Mouse (Mus musculus) stomach, embryonic 14.5 days (tissue): ENCODE measurements around the gene Cracr2a. TPM values are rescaled to one million over a fixed set of nuclear protein-coding genes. Genes with fewer than 3 reads are reported as not detected.
A peak's percentile ranks its signal among the peaks of the same experiment; 100 is the strongest.

Source experiments
- ATAC-seq: fragments of 200-750 bp; cut with Nextera tagmentation; 2 replicates; pipeline ENCODE4 v1.8.0; 2017; ENCODE audit warnings: low read depth, moderate TSS enrichment; ENCODE audit not compliant: insufficient number of reproducible peaks, insufficient read depth, low FRiP score
- H3K27ac ChIP-seq: fragments of 300-500 bp; sonication (generic); 2 replicates; pipeline ENCODE4 v1.5.1; 2014; ENCODE audit warnings: mild to moderate bottlenecking, low read length, moderate library complexity, mixed read lengths
- H3K27me3 ChIP-seq: fragments of 300-500 bp; sonication (generic); 2 replicates; pipeline ENCODE4 v1.6.1; 2014; ENCODE audit warnings: low read length, control low read depth, mixed read lengths; ENCODE audit not compliant: control insufficient read depth, insufficient read depth
- H3K36me3 ChIP-seq: fragments of 300-500 bp; sonication (generic); 2 replicates; pipeline ENCODE4 v1.6.1; 2014; ENCODE audit warnings: mild to moderate bottlenecking, control low read depth, low read length, moderate library complexity, mixed read lengths; ENCODE audit not compliant: control insufficient read depth, insufficient read depth
- H3K4me1 ChIP-seq: fragments of 300-500 bp; sonication (generic); 2 replicates; pipeline ENCODE4 v1.6.1; 2014; ENCODE audit warnings: low read length, control low read depth, mixed read lengths; ENCODE audit not compliant: control insufficient read depth, insufficient read depth
- H3K4me2 ChIP-seq: fragments of 300-500 bp; sonication (generic); replicated peaks from 2 replicates; pipeline ENCODE4 v1.6.1; 2014; ENCODE audit warnings: low read depth, low read length, control low read depth
- H3K4me3 ChIP-seq: fragments of 300-500 bp; sonication (generic); 2 replicates; pipeline ENCODE4 v1.5.1; 2014; ENCODE audit warnings: low read depth, low read length, control low read depth
- H3K9ac ChIP-seq: fragments of 300-500 bp; sonication (generic); replicated peaks from 2 replicates; pipeline ENCODE4 v1.6.1; 2014; ENCODE audit warnings: low read depth, mild to moderate bottlenecking, control low read depth, low read length, moderate library complexity, mixed read lengths
- H3K9me3 ChIP-seq: fragments of 300-500 bp; sonication (generic); 2 replicates; pipeline ENCODE4 v1.6.1; 2016; ENCODE audit warnings: low read depth, low read length, control low read depth; ENCODE audit not compliant: control insufficient read depth
- WGBS: fragments of 180-500 bp; shearing (Covaris S2); extraction: QIAGEN DNeasy Blood & Tissue Kit; methylation state at CpG from one replicate; pipeline ENCODE4 v1.1.7; 2014; 5-methylcytosine and 5-hydroxymethylcytosine counted together
- polyA plus RNA-seq: library from polyadenylated mRNA; unstranded; fragments of >200 nt; fragmentation: Nextera tagmentation; extraction: Ambion mirVana; gene quantifications from 2 replicates; pipeline ENCODE4 v1.2.1, GENCODE M21; 2014

Cracr2a gene
- polyA plus RNA-seq, 1 experiment from 2014 or later, result 2.1 TPM

GRCm38 (mm10) chr6:127593487-127593886 is 32.3 kb downstream of the Cracr2a start:
- 65% methylated on average over 4 of the region's 4 CpGs for WGBS

GRCm38 (mm10) chr6:127599280-127599679 is 38.1 kb downstream of the Cracr2a start:
- Histone ChIP-seq H3K9ac (no peak overlapping the region), H3K9me3 (0 out of 2 replicates have a peak, but pooled peaks cover 3% of the 10 kb centered on the region), H3K4me2 (no peak overlapping the region), H3K27me3 (0 out of 2 replicates have a peak, but pooled peaks cover 2% of the 10 kb centered on the region), H3K4me1 (no peaks in the 10 kb centered on the region), H3K4me3 (no peak overlapping the region), H3K36me3 (no peaks in the 10 kb centered on the region), H3K27ac (no peak overlapping the region)
- 59% methylated on average over 6 of the region's 6 CpGs for WGBS
- no peak for ATAC-seq

More at GRCm38 (mm10) chr6:127593487-127593886, 32.3 kb downstream of the Cracr2a start:
- ATAC-seq, result no peak
- Histone ChIP-seq H3K4me3 (no peak overlapping the region), H3K4me2 (no peak overlapping the region), H3K4me1 (no peaks in the 10 kb centered on the region), H3K9ac (no peak overlapping the region), H3K36me3 (no peaks in the 10 kb centered on the region), H3K9me3 (no peaks in the 10 kb centered on the region), H3K27me3 (0 out of 2 replicates have a peak, but pooled peaks cover 2% of the 10 kb centered on the region), H3K27ac (no peak overlapping the region)

DNA sequence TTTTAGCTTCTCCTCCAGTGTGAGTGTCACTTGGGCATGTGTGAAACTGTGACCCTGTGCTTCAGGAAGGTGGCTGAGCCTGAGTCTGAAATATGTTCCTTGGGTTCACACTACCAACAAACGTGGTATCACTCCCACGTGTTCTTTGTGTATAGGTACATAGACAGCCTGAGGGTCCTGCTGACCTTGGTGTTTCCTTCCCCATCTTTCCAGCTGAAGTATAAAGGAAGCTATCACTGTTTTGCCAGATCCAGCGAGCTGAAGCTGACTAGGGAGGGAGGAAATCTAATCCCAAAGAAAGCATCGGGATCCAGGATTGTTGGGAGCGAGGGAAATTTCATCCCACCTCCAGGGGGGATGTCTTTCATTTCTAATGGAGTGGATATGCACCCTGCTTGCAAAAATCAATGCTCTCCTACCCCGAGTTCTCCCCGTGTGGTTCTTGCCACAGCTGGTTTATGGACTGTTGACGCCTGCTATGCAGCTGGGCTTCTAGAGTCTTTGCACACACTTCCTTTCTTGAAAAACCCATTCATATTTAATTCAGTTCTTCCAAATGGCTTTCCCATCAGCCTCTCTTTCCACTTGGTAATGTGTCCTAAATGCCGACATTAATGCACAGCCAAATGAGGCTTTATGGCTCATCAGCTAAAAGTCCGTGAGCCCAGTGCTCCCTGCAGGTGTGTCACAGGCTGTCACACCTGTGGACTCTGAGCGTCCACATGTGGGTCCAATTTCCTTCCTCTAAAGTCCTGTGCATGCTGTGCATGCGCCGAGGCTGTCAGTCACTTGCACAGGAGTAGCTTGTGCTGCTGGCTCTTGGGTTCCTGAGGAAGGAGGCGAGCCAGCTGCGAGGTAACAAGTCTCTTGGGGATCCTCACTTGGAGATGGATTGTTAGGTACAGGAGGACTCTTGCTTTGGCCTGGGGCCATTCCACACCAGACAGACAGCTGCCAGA is 44.2 kb downstream of the Cracr2a start:
- Histone ChIP-seq H3K9ac (no peak overlapping the region), H3K36me3 (no peaks in the 10 kb centered on the region), H3K27ac (no peak overlapping the region), H3K4me1 (no peaks in the 10 kb centered on the region), H3K9me3 (0 out of 2 replicates have a peak, but pooled peaks cover 3% of the 10 kb centered on the region), H3K27me3 (no peaks in the 10 kb centered on the region), H3K4me3 (no peak overlapping the region), H3K4me2 (no peak overlapping the region)
- WGBS, result 60% methylated on average over 15 of the region's 15 CpGs
- ATAC-seq, result no peak

DNA sequence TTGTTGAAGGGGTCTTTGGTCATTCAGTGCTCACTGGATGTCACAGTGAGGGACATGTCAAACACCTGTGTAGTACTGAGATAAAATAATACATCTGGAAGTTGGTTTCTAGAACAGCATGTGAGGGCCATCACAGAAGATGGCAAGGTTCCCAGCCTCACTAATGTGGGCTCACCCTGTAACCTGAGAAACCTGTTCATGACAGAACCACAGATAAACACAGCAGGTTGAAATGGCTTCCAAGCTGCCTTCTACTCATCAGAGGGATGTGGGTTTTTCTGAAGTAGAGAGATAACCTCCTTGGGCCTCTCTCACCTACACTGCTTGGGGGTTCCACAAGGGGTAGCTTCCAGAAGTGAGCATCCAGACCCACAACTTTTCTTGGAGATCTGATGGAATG is 48.5 kb downstream of the Cracr2a start:
- H3K27ac ChIP-seq, result no peak overlapping the region
- no peak overlapping the region for H3K4me2 ChIP-seq
- H3K27me3 ChIP-seq, result no peaks in the 10 kb centered on the region
- H3K4me3 ChIP-seq, result no peak overlapping the region
- no peaks in the 10 kb centered on the region for H3K4me1 ChIP-seq
- H3K9ac ChIP-seq, result no peak overlapping the region
- no peak for ATAC-seq
- H3K9me3 ChIP-seq, result no peaks in the 10 kb centered on the region
- H3K36me3 ChIP-seq, result no peaks in the 10 kb centered on the region

DNA sequence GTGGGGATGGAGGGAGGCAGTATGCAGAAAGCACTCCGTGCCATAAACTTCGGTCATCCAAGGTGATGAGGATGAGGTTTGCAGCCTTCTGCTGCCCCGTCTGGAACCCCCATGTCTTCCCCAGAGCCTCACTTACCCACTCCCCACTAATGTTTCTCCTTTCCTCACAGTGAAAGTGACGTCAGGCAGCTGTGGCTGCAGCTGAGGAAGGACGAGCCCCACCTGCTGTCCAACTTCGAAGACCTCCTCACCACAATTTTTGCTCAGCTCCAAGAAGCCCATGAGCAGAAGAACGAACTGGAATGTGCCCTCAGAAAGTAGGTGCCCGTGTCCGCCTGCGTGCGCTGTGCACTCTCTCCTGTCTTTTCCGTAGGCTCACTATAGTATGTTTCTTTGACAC is 50.1 kb downstream of the Cracr2a start:
- Histone ChIP-seq H3K9ac (no peak overlapping the region), H3K36me3 (no peaks in the 10 kb centered on the region), H3K4me2 (no peak overlapping the region), H3K27me3 (no peaks in the 10 kb centered on the region), H3K9me3 (no peaks in the 10 kb centered on the region), H3K4me3 (no peak overlapping the region), H3K4me1 (no peaks in the 10 kb centered on the region), H3K27ac (no peak overlapping the region)
- WGBS, result 68% methylated on average over 12 of the region's 12 CpGs
- no peak for ATAC-seq

DNA sequence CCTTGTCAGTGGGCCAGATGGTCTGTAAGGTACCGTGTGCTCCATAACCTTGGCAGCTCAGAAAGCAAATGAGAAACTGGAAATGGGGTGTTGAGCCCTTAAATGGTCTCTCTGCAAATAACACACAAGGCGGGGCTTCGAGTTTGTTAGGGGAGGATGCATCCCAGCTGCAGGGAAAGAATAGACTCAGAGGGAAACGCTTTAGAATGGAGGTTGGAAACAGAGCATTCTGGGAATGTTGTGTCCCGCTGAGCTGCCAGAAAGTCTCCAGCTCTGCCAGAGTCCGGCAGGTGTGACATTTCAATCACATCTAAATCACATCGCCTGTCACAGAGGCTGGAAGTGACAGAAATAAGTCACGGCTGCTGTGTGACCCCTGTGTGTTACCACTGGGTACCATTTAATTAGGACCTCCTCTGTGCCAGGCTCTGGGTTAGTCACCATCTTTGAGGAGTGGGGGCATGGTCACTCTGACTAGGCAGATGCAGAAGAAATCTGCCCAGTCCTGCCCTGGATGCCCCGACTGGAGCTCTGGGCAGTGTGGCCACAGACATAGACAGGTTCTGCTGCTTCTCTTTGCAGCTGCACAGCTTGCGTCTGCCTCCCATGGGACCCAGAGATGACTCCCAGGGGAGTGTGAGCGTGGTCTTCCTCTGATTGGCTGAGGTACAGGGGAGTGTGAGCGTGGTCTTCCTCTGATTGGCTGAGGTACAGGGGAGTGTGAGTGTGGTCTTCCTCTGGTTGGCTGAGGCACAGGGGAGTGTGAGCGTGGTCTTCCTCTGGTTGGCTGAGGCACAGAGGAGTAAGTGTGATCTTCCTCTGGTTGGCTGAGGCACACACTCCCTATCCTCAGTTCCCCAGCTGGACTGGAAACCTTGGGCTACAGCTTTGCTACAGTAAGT is 53.2 kb downstream of the Cracr2a start:
- Histone ChIP-seq H3K4me2 (0 out of 2 replicates have a peak overlapping the region, but pooled peaks have one; percentile 1), H3K4me1 (no peaks in the 10 kb centered on the region), H3K27ac (no peak overlapping the region), H3K9me3 (no peaks in the 10 kb centered on the region), H3K9ac (no peak overlapping the region), H3K4me3 (no peak overlapping the region), H3K36me3 (no peaks in the 10 kb centered on the region), H3K27me3 (no peaks in the 10 kb centered on the region)
- 40% methylated on average over 13 of the region's 13 CpGs for WGBS
- peak; percentile 21; the same call in 1 of the 2 replicates for ATAC-seq

DNA sequence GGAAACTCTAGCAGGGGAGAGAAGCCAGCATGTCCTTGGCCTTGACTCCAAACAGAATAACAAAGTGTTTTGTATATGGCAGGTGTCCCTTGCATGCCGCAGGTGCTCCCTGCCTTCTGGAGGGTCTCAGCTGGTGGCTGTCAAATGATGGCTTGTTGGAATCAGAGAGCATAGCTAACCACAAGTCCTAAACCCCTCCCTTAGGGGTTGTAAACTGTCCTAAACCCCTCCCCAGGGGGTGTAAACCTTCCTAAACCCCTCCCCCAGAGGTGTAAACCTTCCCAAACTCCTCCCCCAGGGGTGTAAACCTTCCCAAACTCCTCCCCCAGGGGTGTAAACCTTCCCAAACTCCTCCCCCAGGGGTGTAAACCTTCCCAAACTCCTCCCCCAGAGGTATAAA is 55.5 kb downstream of the Cracr2a start:
- H3K4me3 ChIP-seq, result no peak overlapping the region
- no peak overlapping the region for H3K9ac ChIP-seq
- H3K4me2 ChIP-seq, result no peak overlapping the region
- H3K27me3 ChIP-seq, result no peaks in the 10 kb centered on the region
- no peaks in the 10 kb centered on the region for H3K4me1 ChIP-seq
- 93% methylated on average over 1 of the region's 1 CpGs for WGBS
- no peaks in the 10 kb centered on the region for H3K9me3 ChIP-seq
- H3K27ac ChIP-seq, result no peak overlapping the region
- H3K36me3 ChIP-seq, result no peaks in the 10 kb centered on the region
- no peak for ATAC-seq

DNA sequence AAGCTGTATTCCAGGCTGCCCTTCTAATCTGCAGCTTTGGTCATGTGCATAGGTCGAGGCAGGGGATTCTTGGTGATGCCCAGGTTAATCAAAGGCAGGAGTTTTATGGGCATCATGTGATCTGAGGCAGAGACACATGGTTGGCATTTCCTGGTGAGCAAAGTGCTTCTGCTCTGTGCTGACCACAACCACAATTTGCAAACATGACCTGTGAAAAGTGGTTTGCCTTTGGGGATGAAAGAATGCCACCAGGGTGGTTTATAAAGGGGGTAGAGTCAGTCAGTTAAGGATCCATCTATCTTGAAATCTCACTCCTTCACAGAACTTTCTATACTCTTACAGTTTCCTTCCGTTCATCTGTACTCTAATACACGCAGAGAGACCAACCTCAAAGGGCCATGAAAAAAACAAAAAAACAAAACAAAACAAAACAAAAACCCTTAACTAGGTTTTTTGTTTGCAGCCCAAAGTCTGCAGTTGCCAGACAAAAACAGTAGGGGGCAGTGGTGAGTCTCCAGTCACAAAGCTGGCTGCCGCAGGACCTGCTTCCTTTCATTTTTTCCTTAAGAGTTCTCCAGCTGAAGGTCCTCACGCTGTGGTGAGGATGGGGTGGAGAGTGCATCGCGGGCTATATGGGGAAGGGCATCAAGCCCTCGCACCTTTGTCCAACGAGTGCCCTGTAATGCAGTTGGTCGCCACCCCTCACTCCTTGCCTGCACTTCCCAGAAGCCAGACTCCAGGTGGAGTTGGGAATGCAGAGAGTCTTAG is 56.3 kb downstream of the Cracr2a start:
- H3K4me1 ChIP-seq, result no peaks in the 10 kb centered on the region
- H3K36me3 ChIP-seq, result no peaks in the 10 kb centered on the region
- H3K9me3 ChIP-seq, result no peaks in the 10 kb centered on the region
- no peaks in the 10 kb centered on the region for H3K27me3 ChIP-seq
- H3K9ac ChIP-seq, result no peak overlapping the region
- no peak overlapping the region for H3K27ac ChIP-seq
- 37% methylated on average over 10 of the region's 10 CpGs for WGBS
- no peak overlapping the region for H3K4me3 ChIP-seq
- H3K4me2 ChIP-seq, result no peak overlapping the region
- ATAC-seq, result no peak
